Mouse (Mus musculus): ENCODE measurements around the gene Mdm4.

Mdm4 gene

GRCm38 (mm10) chr1:133030461-133030860 lies at the start of gene Mdm4:
TSS of gene Mdm4 (minus strand) at chr1:133030561.
- DNase-seq, result no peak

GRCm38 (mm10) chr1:133080079-133080561 lies 49.8 kb upstream of the Mdm4 start:
- DNase-seq, result peak; percentile 95

GRCm38 (mm10) chr1:133079509-133079908 lies 49.1 kb upstream of the Mdm4 start:
- DNase-seq, result peak; percentile 84

GRCm38 (mm10) chr1:133078338-133078727 lies 48.0 kb upstream of the Mdm4 start:
- DNase-seq, result peak; percentile 45

GRCm38 (mm10) chr1:133077606-133078337 lies 47.4 kb upstream of the Mdm4 start:
- peak; percentile 19 for DNase-seq

GRCm38 (mm10) chr1:133076681-133077514 lies 46.5 kb upstream of the Mdm4 start:
- peak; percentile 81 for DNase-seq

GRCm38 (mm10) chr1:133075651-133076400 lies 45.5 kb upstream of the Mdm4 start:
- no peak for DNase-seq

GRCm38 (mm10) chr1:133074541-133074940 lies 44.2 kb upstream of the Mdm4 start:
- DNase-seq, result no peak

GRCm38 (mm10) chr1:133073327-133073856 lies 43.0 kb upstream of the Mdm4 start:
- no peak for DNase-seq

GRCm38 (mm10) chr1:133071666-133072381 lies 41.5 kb upstream of the Mdm4 start:
- DNase-seq, result no peak

- no peak for DNase-seq
These were observed 39.8 kb upstream of the Mdm4 start for GRCm38 (mm10) chr1:133070157-133070556.

GRCm38 (mm10) chr1:133069275-133070120 lies 39.1 kb upstream of the Mdm4 start:
- no peak for DNase-seq

- DNase-seq, result peak; percentile 49
These were observed 38.4 kb upstream of the Mdm4 start for GRCm38 (mm10) chr1:133068669-133069274.

- DNase-seq, result no peak
These were observed 37.9 kb upstream of the Mdm4 start for GRCm38 (mm10) chr1:133068268-133068667.

GRCm38 (mm10) chr1:133063164-133063563 lies 32.8 kb upstream of the Mdm4 start:
- no peak for DNase-seq

- DNase-seq, result no peak
These were observed 30.3 kb upstream of the Mdm4 start for GRCm38 (mm10) chr1:133060681-133061080.

GRCm38 (mm10) chr1:133059592-133059991 lies 29.2 kb upstream of the Mdm4 start:
- DNase-seq, result no peak

- no peak for DNase-seq
These were observed 27.1 kb upstream of the Mdm4 start for GRCm38 (mm10) chr1:133057345-133058034.

- DNase-seq, result no peak
These were observed 24.0 kb upstream of the Mdm4 start for GRCm38 (mm10) chr1:133054326-133054725.

GRCm38 (mm10) chr1:133053034-133053433 lies 22.7 kb upstream of the Mdm4 start:
- no peak for DNase-seq
